Mouse (Mus musculus): ENCODE measurements around the gene Sbno2.

Gene Sbno2

DNA sequence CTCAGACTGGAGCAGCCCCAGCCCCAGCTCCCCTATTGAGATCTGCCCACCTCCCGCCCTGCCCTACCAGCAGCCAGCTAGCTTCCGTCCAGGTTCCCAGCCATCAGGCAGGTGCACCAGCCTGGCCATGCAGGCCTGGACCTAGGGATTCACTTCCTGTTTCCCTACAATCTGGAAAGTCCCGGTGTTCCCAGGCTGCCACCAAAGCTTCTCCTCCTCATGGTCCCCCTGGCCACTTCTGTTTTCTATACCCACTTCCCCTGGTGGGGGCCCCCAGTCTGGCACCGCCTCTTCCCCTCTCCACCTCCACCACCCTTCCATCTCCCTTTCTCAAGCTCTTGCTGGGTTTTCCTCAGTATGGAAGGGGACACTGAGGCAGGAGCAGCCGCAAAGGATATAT lies at the start of gene Sbno2:
Gene Sbno2 (minus strand): TSS at position 112 of the 400 bp plus-strand sequence.
- CTCF ChIA-PET = interaction anchor here (1.7 kb wide), 1 partner anchor 33 kb away, joined by 5 read pairs; no protein-coding TSS in a partner anchor

GRCm38 (mm10) chr10:80154384-80154783 lies 49.0 kb upstream of the Sbno2 start:
- CTCF ChIA-PET = interaction anchor here (1.1 kb wide), 1 partner anchor 9 kb away, joined by 3 read pairs; no protein-coding TSS in a partner anchor

GRCm38 (mm10) chr10:80153713-80154112 lies 48.3 kb upstream of the Sbno2 start:
- CTCF ChIA-PET = interaction anchor here (1.1 kb wide), 1 partner anchor 9 kb away, joined by 3 read pairs; no protein-coding TSS in a partner anchor

DNA sequence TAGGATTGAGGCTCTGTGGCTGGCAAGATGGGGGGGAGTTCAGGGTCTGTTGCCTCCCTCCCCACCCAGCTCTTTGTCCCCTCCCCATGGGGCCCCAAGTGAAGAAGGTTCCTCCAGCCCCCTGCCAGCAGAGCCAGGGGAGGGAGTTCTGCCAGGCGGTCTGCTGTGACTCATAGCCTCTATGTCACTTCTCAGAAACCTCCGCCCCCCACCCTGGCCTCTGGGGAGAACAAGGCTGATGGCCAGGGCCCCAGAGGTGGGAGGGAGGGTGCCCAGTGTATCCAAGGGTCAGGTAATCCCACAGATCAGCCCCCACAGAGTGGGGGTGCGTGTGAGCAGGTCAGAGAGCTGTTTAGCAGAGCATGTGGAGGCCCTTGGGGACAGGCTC lies 47.5 kb upstream of the Sbno2 start:
- CTCF ChIA-PET = interaction anchor here (0.6 to 0.8 kb wide), 2 partner anchors 12 to 224 kb away, joined by 3 read pairs; no protein-coding TSS in a partner anchor

- CTCF ChIA-PET = interaction anchor here (0.6 to 0.8 kb wide), 2 partner anchors 11 to 224 kb away, joined by 3 read pairs; no protein-coding TSS in a partner anchor
These were observed 46.9 kb upstream of the Sbno2 start for GRCm38 (mm10) chr10:80152071-80152872.

DNA sequence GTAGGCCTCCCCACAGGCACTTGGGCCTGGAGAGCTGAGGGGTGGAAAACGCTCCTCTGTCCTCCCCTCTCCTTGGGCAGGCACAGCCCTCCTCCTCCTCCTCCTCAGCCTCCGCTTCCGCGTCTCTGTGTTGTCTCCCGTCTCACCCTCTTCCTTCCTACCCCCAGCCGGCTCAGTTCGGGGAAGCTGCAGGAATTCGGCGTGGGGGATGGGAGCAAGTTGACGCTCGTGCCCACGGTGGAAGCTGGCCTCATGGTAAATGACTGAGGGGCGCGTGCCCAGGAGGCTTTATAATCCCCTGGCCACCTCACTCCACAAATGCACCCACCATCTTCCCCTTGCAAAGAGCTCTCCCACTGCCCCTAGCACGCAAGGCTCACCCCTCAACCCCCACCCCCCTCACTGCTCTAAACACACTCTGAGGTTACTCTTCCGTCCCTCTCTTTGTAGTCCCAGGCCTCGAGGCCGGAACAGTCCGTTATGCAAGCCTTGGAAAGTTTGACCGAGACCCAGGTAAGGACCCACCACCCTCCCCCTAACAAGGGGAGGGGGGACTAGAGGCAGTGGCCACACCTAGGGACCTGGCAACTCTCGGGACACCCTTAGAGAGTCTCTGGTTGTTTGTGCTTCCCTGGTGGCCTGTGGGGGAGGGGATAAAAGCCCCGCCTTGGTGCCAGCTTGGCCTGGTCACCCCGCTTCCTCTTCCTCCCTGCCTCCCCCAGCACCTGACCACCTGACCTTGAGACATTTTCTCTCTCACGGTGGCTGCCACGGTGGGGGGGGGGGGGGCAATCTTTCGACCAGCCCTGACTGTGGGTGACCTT lies 46.1 kb upstream of the Sbno2 start:
- CTCF ChIA-PET = interaction anchor here (0.6 to 1.0 kb wide), 2 partner anchors 10 to 537 kb away, joined by 3 to 5 read pairs; no protein-coding TSS in a partner anchor

DNA sequence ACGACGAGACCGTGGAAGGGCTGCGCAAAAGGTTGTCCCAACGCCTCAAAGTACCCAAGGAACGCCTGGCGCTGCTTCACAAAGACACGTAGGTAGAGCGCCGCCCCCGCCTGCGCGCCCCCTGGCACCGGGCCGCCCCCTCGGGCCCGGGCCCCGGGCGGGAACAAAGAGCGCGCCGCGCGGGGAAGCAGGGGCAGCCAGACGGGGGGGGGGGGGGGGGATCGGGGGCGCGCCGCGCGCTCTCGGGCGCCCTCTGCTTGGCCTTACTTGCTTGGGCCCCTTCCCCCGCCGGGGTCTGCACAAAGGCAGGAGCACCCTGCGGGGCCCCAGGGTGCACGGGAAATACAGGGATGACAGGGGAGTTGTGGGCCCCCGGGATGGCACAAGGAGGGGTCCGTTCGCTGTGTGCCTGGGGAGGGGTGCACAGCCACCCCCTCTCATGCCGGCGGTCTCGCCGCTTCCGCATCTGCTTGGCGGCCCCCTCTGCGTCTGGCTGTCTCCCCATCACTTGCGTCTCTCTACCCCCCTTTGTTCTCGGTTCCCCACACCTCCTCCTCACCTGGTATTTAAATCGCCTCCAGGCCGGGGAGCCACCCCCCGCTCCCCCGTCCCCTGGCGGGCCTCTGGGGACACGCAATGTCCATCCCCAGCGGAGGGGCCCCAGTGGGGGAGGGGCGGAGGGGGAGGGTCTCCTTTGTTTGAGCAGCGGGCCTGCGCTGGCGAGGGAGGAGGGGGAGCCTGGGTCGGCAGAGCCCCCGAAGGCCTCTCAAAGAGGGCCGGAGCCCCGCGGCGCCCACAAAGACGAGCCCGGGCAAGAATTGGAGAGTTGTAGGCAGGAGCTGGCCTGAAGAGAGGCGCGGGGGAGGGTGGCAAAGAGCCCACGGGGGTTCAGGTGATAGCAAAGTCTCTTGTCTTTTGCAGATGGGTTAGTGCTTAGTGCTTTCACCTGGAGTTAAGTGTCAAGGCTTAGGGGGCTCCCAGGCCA lies 45.1 kb upstream of the Sbno2 start:
- CTCF ChIA-PET = interaction anchor here (1.0 kb wide), 1 partner anchor 11 kb away, joined by 5 read pairs; no protein-coding TSS in a partner anchor

DNA sequence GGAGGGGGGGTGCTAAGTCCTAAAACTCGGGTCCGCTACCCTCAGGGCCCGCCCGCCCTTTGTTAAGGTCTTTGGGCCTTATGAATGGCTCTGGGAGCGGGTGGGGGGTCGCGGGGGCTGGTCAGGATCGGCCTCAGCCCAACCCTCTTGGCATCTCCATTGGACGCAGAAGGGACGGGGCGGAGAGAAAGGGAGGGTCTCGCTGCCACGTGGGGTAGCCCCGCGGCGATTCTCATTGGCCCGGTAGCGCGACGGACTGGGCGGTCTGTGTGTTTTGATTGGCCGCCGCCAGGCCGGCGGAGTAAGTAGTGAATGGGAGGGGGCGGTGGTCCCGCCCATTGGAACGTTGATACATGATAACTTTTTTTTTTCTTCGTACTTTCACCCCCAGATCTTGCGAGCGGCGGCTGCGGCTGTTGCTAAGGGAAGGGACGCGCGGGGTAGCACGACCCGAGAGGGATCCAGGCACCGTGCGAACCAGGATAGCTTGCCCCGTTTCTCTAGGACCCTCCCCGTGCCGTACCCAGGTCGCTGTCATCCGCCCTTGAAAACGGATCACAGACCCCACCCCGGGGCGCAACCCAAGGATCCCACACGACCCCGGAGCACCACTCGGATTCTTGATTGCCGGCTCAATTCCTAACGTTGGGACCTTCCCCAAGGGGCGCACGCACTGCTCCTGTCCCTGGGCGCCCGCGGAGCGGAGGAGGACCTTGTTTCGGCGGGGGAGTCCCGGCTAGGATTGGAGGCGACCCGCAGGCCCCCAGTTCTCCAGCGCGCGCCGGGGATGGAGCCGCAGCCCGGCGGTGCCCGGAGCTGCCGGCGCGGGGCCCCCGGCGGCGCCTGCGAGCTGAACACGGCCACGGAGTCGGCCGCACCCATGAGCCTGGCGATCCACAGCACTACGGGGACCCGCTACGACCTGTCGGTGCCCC lies 44.2 kb upstream of the Sbno2 start:
- CTCF ChIA-PET = interaction anchor here (0.6 kb wide), 1 partner anchor 25 kb away, joined by 3 read pairs; no protein-coding TSS in a partner anchor

DNA sequence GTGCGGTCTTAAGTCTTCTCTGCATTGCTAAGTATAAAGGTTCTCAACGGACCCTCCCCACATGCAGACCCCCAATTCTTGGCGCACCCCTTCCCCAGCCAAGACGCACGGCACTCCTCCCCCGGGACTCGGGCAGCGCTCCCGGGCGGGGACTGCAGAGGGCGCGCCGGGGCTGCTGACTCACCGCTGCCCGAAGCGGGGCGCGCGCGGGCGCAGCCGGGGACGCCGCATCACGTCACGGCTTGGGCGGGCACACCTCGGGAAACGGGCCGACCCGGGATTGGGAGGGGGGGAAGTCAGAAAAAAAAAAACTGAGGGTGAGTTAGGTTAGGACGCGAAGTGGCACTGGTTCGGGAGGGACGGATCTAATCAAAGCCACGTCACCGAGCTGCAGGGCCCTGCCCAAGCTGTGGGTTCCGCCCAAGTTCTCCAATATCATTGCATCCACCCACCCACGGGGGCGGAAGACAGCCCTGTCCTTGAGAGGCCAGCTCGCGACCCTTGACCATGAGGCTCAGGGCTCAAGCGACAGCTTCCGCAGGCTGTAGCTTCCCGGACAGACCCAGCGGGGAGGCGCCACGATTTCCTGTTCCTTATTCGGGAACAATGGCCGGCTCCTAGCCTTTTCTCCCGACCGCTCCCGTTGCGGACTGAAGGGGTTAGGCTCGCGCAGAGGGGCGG lies 43.4 kb upstream of the Sbno2 start:
- CTCF ChIA-PET = interaction anchor here (0.6 kb wide), 2 partner anchors 19 to 26 kb away, joined by 3 to 6 read pairs; no protein-coding TSS in a partner anchor

GRCm38 (mm10) chr10:80147719-80148601 lies 42.6 kb upstream of the Sbno2 start, which contains the start of gene Midn:
Gene Midn (plus strand): TSS chr10:80148272.
- CTCF ChIA-PET = interaction anchor here (0.6 to 3.1 kb wide), 3 partner anchors 17 to 20 kb away, joined by 3 to 23 read pairs (median 6); no protein-coding TSS in a partner anchor

GRCm38 (mm10) chr10:80147146-80147718 lies 41.9 kb upstream of the Sbno2 start:
- CTCF ChIA-PET = interaction anchor here (0.7 to 3.1 kb wide), 2 partner anchors 17 to 20 kb away, joined by 3 to 23 read pairs; no protein-coding TSS in a partner anchor

DNA sequence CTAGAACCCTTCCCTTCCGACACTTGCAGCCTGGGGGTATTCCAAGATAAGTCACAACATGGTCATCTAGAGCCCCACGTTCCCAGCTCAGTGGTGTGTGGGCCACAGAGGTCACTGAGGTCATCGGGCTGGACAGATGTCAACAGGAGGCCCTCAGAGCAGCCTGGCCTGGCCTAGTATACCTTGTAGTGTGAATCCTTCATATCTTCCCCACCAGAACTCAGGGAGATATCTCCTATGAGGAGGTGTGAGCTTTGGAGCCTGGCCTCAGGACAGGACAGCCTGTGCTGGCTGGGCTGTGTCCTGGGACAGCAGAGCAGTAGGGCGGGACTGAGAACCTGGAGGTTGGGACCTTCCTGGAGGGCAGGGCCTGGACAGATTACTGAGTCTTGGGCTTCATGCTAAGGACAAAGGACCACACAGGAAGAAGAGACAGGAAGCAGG lies 41.2 kb upstream of the Sbno2 start:
- CTCF ChIA-PET = interaction anchor here (0.5 to 3.1 kb wide), 2 partner anchors 18 to 218 kb away, joined by 4 to 23 read pairs; no protein-coding TSS in a partner anchor

- CTCF ChIA-PET = interaction anchor here (0.5 to 3.1 kb wide), 2 partner anchors 19 to 218 kb away, joined by 4 to 23 read pairs; no protein-coding TSS in a partner anchor
These were observed 40.5 kb upstream of the Sbno2 start for GRCm38 (mm10) chr10:80145896-80146295.

DNA sequence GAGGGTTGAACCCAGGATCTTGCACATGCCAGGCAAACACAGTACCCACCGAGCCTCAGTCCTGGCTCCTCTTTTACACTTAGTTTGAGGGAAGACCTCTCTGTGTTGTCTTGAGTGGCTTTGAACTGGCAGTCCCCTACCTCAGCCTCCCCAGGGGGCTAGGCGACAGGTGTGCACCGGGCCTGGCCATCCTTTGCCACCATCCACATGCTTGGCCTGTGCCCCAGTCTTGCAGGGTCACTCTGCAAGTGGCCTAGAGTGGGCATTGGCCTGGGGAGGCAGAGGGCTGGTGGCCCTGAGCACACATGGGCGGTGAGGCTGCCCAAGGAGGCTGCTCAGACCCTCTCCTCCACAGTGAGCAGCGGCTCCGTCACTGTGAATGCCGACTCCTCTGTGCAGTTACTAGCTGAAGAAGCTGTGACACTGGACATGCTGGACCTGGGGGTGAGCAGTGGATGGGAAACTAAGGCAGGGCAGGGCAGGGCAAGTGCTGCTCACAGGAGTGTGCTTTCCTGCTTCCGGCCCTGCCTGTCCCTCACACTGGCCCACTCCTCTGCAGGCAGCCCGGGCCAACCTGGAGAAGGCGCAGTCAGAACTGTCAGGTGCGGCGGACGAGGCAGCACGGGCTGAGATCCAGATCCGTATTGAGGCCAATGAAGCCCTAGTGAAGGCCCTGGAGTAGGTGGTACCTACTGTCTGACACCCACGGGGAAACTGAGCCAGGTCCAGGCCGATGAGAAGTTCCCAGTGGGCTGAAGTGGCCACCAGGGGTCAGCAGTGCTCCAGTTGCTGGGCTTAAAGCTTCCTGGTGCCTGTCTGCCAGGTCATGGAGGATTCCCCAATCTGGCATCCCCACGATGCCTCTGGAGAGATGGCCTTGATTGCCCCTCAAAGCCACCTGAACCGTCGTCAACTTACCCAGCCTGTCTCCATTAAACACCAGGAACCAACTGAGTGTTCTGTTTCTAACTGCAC lies 39.8 kb upstream of the Sbno2 start:
- CTCF ChIA-PET = interaction anchor here (1.1 to 3.1 kb wide), 3 partner anchors 19 to 23 kb away, joined by 3 to 23 read pairs (median 4); no protein-coding TSS in a partner anchor

DNA sequence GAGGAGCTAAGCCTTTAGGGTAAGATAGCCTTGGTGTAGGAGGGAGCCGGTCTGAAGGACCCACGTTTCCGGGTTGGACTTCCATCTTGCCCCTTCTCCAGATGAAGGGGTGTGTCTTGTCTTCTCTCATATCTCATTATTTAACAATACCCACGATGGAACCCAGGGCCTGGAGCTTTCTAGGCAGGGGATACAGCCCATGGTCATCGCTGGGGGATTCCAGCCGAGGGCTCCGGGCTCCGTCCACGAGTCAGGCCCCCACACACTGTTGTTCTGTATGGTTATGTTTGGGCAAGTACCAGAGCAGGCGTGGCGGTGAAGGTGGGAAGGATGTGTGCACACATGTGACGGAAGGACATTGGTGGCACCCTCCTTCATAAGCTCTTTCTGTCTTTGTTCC lies 38.8 kb upstream of the Sbno2 start:
- CTCF ChIA-PET = interaction anchor here (0.6 to 1.8 kb wide), 4 partner anchors 18 to 57 kb away, joined by 3 to 11 read pairs (median 6); no protein-coding TSS in a partner anchor

GRCm38 (mm10) chr10:80143664-80144063 lies 38.3 kb upstream of the Sbno2 start:
- CTCF ChIA-PET = interaction anchor here (1.0 to 1.8 kb wide), 2 partner anchors 19 to 26 kb away, joined by 5 to 11 read pairs; no protein-coding TSS in a partner anchor
